Mouse (Mus musculus): ENCODE results near the gene Clpx.
A peak's percentile ranks its signal among the peaks of the same experiment; 100 is the strongest.

Gene Clpx

GRCm38 (mm10) chr9:65347112-65347850, 53.2 kb downstream of the Clpx start:
- no peak for DNase-seq

GRCm38 (mm10) chr9:65353251-65353650, 59.2 kb downstream of the Clpx start:
- DNase-seq = no peak

GRCm38 (mm10) chr9:65356561-65356960, 62.5 kb downstream of the Clpx start:
- DNase-seq = no peak

GRCm38 (mm10) chr9:65356971-65357370, 62.9 kb downstream of the Clpx start:
- DNase-seq = peak in 1 of 2 experiments; percentile 14

GRCm38 (mm10) chr9:65358956-65359480, 65.0 kb downstream of the Clpx start:
- DNase-seq = no peak

GRCm38 (mm10) chr9:65360641-65361448, 66.8 kb downstream of the Clpx start, which contains the start of gene Ubap1l:
TSS of gene Ubap1l (plus strand) at chr9:65361041.
- peak; percentile 55 to 65 for DNase-seq

- no peak for DNase-seq
Measured at GRCm38 (mm10) chr9:65363684-65364083, 69.6 kb downstream of the Clpx start.

GRCm38 (mm10) chr9:65365721-65366120, 71.7 kb downstream of the Clpx start:
- no peak for DNase-seq

GRCm38 (mm10) chr9:65371756-65372155, 77.7 kb downstream of the Clpx start:
- no peak for DNase-seq

GRCm38 (mm10) chr9:65372449-65372848, 78.4 kb downstream of the Clpx start:
- DNase-seq = peak in 1 of 2 experiments; percentile 82

- no peak for DNase-seq
Measured at GRCm38 (mm10) chr9:65374468-65375162, 80.6 kb downstream of the Clpx start.

GRCm38 (mm10) chr9:65375163-65375934, 81.3 kb downstream of the Clpx start:
- DNase-seq = peak in 1 of 2 experiments; percentile 56

All from kidney, postnatal 25 days (tissue).